ENCODE assay signal across 8 mouse cellular contexts in the genomic region with DNA sequence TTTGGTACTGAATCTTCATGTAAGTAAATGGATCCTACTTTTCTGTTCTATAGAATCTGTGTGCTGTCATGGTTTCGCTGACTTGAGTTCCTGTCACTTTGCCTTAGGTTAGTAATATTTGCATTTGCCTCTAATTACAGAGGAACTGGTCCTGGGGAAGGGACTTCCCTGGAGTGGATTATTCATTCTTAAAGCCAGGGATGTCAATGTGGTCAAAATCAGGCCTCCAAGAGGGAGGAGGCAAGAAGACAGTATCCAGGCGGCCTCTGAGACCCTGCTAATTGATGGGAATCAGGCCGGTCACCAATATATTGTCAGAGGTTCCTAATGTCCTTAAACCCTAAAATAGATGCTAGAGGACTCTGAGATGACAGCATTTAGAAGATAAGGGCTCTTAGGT. TPM values are rescaled to one million over a fixed set of nuclear protein-coding genes. Genes with fewer than 3 reads are reported as not detected.
DNase-seq lines count a peak whose midpoint lies in the region; ATAC-seq lines count a peak whose summit lies in the region.

No protein-coding gene starts in this region.

- H3K9ac ChIP-seq in kidney, embryonic 15.5 days: peak overlapping the region; percentile 14; the same call in 1 of the 2 replicates
- peak overlapping the region; percentile 70 for H3K9ac ChIP-seq in embryonic facial prominence, embryonic 14.5 days (ENCODE audit: low read depth, low read length)
- H3K9ac ChIP-seq in neural tube, embryonic 14.5 days (replicated peaks; ENCODE audit: low read depth, low read length): peak overlapping the region; percentile 92

- intact Hi-C loops in left cerebral cortex, postnatal 10 days (cut with DNase I): no loop called here

- H3K4me3 ChIP-seq in kidney, embryonic 15.5 days (replicated peaks): peak overlapping the region; percentile 34
- H3K4me3 ChIP-seq in embryonic facial prominence, embryonic 14.5 days (ENCODE audit: low read depth, low read length): peak overlapping the region; percentile 41
- H3K4me3 ChIP-seq in limb, embryonic 10.5 days: peak overlapping the region; percentile 51
- H3K4me3 ChIP-seq in neural tube, embryonic 14.5 days (ENCODE audit: low read depth, low read length): peak overlapping the region; percentile 55

- H3K27ac ChIP-seq in kidney, embryonic 15.5 days: peak overlapping the region; percentile 45; the same call in 1 of the 2 replicates
- H3K27ac ChIP-seq in embryonic facial prominence, embryonic 14.5 days (replicated peaks; ENCODE audit: low read depth, low read length): peak overlapping the region; percentile 77; the same call in 1 of the 2 replicates
- peak overlapping the region; percentile 75; the same call in 1 of the 2 replicates for H3K27ac ChIP-seq in limb, embryonic 10.5 days
- peak overlapping the region; percentile 99 for H3K27ac ChIP-seq in neural tube, embryonic 14.5 days (ENCODE audit: low read depth, low read length)

- no peaks in the 10 kb centered on the region for H3K9me3 ChIP-seq in kidney, embryonic 15.5 days (replicated peaks)
- H3K9me3 ChIP-seq in embryonic facial prominence, embryonic 14.5 days (ENCODE audit: control insufficient read depth, low read length): no peaks in the 10 kb centered on the region
- H3K9me3 ChIP-seq in limb, embryonic 10.5 days (replicated peaks): no peaks in the 10 kb centered on the region
- H3K9me3 ChIP-seq in neural tube, embryonic 14.5 days (ENCODE audit: control insufficient read depth, low read length): no peaks in the 10 kb centered on the region

- WGBS in kidney, embryonic 15.5 days: 76% methylated on average over 3 of the region's 3 CpGs
- 43% methylated on average over 3 of the region's 3 CpGs for WGBS in embryonic facial prominence, embryonic 14.5 days
- 58% methylated on average over 3 of the region's 3 CpGs for WGBS in limb, embryonic 10.5 days
- 13% methylated on average over 3 of the region's 3 CpGs for WGBS in neural tube, embryonic 14.5 days

- H3K36me3 ChIP-seq in kidney, embryonic 15.5 days: no peaks in the 10 kb centered on the region
- H3K36me3 ChIP-seq in embryonic facial prominence, embryonic 14.5 days (ENCODE audit: control insufficient read depth, insufficient read depth, low read length): no peaks in the 10 kb centered on the region
- no peaks in the 10 kb centered on the region for H3K36me3 ChIP-seq in limb, embryonic 10.5 days
- no peaks in the 10 kb centered on the region for H3K36me3 ChIP-seq in neural tube, embryonic 14.5 days (ENCODE audit: control insufficient read depth, insufficient read depth, low read length)

- no peak for DNase-seq in kidney, postnatal 14 days
- no peak for DNase-seq in embryonic facial prominence, embryonic 14.5 days (ENCODE audit: low spot score)
- no peak for DNase-seq in limb, embryonic 10.5 days (ENCODE audit: low spot score)
- no peak for DNase-seq in left cerebral cortex, postnatal 10 days (ENCODE audit: extremely low spot score in 1 of 2, low spot score in 2 of 2)
- no peak for DNase-seq in gastrocnemius, adult 18-20 months (ENCODE audit: low spot score)
- DNase-seq in kidney, postnatal 25 days: no peak

- H3K4me1 ChIP-seq in kidney, embryonic 15.5 days: peaks cover 6% of the 10 kb centered on the region; the same call in 1 of the 2 replicates
- H3K4me1 ChIP-seq in embryonic facial prominence, embryonic 14.5 days (ENCODE audit: control insufficient read depth, insufficient read depth, low read length): peaks cover 6% of the 10 kb centered on the region; the same call in 1 of the 2 replicates
- H3K4me1 ChIP-seq in limb, embryonic 10.5 days: peaks cover 15% of the 10 kb centered on the region
- H3K4me1 ChIP-seq in neural tube, embryonic 14.5 days (ENCODE audit: control insufficient read depth, insufficient read depth, low read length): peaks cover 13% of the 10 kb centered on the region; the same call in 1 of the 2 replicates

- H3K4me2 ChIP-seq in kidney, embryonic 15.5 days: peak overlapping the region; percentile 60
- H3K4me2 ChIP-seq in embryonic facial prominence, embryonic 14.5 days (ENCODE audit: low read depth, low read length): peak overlapping the region; percentile 72
- H3K4me2 ChIP-seq in neural tube, embryonic 14.5 days (ENCODE audit: low read depth, low read length): peak overlapping the region; percentile 66

- no peak for ATAC-seq in kidney, embryonic 15.5 days (replicated peaks; ENCODE audit: low FRiP score)
- no peak for ATAC-seq in embryonic facial prominence, embryonic 14.5 days (ENCODE audit: low read depth)
- ATAC-seq in neural tube, embryonic 14.5 days (ENCODE audit: low read depth): peak; percentile 26

- H3K27me3 ChIP-seq in kidney, embryonic 15.5 days: no peaks in the 10 kb centered on the region
- no peaks in the 10 kb centered on the region for H3K27me3 ChIP-seq in embryonic facial prominence, embryonic 14.5 days (replicated peaks; ENCODE audit: control insufficient read depth, insufficient read depth, low read length)
- H3K27me3 ChIP-seq in limb, embryonic 10.5 days (ENCODE audit: low read depth, poor library complexity, severe bottlenecking): no peaks in the 10 kb centered on the region
- no peaks in the 10 kb centered on the region for H3K27me3 ChIP-seq in neural tube, embryonic 14.5 days (ENCODE audit: control insufficient read depth, insufficient read depth, low read length)

RNA-seq across cellular contexts. Expression of a gene that starts 56.9 kb away (rescaled TPM):
- polyA plus RNA-seq in kidney, embryonic 15.5 days (2015; fragmentation: Nextera tagmentation; extraction: Ambion mirVana): 19.9 and 20.3 TPM in 2 replicates
- polyA plus RNA-seq in embryonic facial prominence, embryonic 14.5 days (2014; fragmentation: Nextera tagmentation; extraction: Ambion mirVana): 25.0 and 31.1 TPM in 2 replicates
- polyA plus RNA-seq in limb, embryonic 10.5 days (2016; fragmentation: Nextera tagmentation; extraction: Ambion mirVana): 17.9 and 19.7 TPM in 2 replicates
- 62.1 and 71.9 TPM in 2 replicates for polyA plus RNA-seq in neural tube, embryonic 14.5 days (2014; fragmentation: Nextera tagmentation; extraction: Ambion mirVana)
- total RNA-seq in left cerebral cortex, postnatal 10 days (2021): 10 to 100 TPM; 41.1 to 46.5 TPM
- total RNA-seq in gastrocnemius, adult 18-20 months (2021): 10 to 100 TPM; 12.5 to 14.2 TPM

Comparison
In these comparisons a context has a peak if more than half of its experiments do, and no peak if none do; other contexts are left out.
1. H3K27ac ChIP-seq: peak in every context shown above with its lines; median percentile 99 in neural tube, embryonic 14.5 days; 77 in embryonic facial prominence, embryonic 14.5 days; 75 in limb, embryonic 10.5 days; 45 in kidney, embryonic 15.5 days.
2. H3K9ac ChIP-seq: peak in every context shown above with its lines; median percentile 92 in neural tube, embryonic 14.5 days; 70 in embryonic facial prominence, embryonic 14.5 days; 14 in kidney, embryonic 15.5 days.